Mouse (Mus musculus): ENCODE measurements around the gene Ttc13.

Gene Ttc13

GRCm38 (mm10) chr8:124702183-124702582 is 19.6 kb downstream of the Ttc13 start:
- peak; percentile 42 for DNase-seq

- DNase-seq = no peak
Measured at GRCm38 (mm10) chr8:124701023-124701422, 20.8 kb downstream of the Ttc13 start.

DNA sequence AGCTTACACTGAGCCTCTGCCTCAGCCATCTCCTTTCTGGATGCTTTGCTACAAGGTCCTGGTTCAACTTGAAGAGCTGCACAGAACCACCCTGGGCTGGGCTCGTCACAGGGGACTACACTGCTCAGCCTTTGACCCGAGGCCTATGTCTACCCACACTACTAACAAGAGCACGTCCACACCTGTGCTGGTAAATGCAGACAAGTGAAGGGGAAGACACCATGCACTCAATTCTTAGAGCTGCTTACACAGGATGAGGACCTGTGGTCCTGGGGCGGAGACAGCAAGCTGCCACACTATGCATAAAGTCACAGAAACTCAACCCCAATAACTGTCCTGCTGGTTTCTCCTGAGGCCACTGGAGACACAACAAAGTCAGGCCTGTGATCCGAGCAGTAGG is 21.5 kb downstream of the Ttc13 start:
- DNase-seq = no peak

DNA sequence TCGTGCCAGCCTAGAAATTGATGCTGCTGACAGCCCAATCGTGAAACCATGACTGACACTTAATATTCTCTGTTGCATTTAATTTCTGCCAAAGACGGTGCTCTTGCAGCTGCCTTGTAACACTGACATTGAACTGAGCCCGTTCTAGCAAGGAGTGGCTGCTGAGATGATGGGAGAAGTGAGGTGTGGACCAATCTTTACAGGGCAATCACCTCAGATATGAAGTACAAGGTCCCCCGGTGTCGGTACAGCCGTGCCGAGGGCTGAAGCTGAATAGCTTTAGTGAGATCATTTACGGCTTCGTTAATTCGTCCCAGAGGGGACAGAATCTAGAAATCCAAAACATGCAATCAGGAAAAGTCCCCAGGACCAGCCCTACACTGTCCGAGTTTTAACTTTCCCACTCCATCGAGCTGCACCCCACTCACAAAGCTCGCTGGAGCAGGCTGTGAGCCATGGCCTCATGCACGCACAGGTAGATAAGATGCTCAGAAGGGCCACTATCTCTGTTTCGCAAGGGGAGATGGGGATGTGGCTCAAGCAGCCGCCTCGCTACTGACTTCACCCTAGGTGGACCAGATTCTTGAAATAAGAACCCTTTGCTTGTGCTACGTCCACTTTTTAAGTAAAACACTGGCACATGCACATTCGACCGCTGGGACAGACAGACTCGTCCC is 26.2 kb downstream of the Ttc13 start:
- no peak for DNase-seq

- DNase-seq = no peak
Measured at GRCm38 (mm10) chr8:124691706-124692105, 30.1 kb downstream of the Ttc13 start.

DNA sequence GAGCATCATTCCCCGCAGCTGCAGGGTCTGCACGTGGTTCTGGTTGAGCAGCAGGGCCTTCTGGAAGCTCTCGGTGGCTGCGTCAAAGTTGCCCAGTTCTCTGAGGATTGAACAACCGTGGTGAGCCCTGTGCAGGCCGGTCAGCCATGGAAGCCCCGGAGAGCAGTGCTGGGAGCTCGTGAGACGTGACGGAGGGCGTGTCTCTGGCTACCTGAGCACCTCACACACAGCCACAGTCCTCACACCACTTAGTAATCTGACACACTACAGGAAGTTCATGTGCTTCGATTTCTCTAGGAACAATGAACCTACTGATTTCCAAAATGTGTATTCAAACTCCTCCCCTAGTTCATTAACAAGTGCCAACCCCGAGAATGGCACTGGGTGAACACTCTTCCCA is 32.9 kb downstream of the Ttc13 start:
- no peak for DNase-seq

DNA sequence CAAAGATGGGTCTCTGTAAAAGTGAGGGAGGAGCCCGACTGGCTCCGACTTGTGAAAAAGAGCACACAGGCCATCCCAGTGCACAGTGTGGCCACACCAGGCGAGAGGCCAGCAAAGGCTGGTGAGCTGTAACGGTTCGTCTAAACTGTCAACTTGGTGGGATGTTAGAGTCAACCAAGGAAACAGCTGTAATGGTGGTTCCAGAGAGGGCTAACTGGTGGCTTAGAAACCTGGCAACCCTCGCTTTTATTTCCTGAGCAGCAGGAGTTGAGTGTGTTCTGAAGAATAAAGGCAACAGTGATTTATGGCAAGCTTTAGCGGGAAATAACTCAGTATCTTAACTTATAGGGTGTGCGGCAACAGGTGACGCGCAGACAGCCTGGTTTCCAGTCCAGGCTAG is 39.6 kb downstream of the Ttc13 start:
- DNase-seq = no peak

- no peak for DNase-seq
Measured at GRCm38 (mm10) chr8:124681792-124682157, 40.0 kb downstream of the Ttc13 start.

GRCm38 (mm10) chr8:124681077-124681791 is 40.5 kb downstream of the Ttc13 start:
- no peak for DNase-seq

GRCm38 (mm10) chr8:124678246-124678645 is 43.5 kb downstream of the Ttc13 start:
- peak; percentile 21 for DNase-seq

DNA sequence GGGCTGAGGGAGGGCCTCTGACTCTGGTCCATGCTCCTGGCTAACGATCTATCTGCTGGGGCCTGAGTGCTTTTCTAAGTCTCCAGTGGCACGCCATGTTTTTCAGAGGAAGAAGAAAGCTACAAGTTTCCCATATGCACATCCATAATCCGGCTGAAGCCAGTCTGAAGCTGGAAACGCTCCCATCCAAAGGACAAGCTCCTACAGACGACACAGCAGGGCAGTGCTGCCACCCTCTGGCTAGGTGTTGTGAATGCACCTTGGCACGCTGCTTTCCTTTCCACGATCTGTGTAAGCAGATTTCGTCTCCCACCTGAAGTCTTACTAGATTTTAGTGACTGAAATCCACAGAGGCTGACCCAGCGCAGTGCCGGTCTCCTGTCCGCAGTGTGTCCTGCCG is 44.3 kb downstream of the Ttc13 start:
- peak; percentile 91 for DNase-seq

GRCm38 (mm10) chr8:124677078-124677477 is 44.7 kb downstream of the Ttc13 start:
- no peak for DNase-seq

DNA sequence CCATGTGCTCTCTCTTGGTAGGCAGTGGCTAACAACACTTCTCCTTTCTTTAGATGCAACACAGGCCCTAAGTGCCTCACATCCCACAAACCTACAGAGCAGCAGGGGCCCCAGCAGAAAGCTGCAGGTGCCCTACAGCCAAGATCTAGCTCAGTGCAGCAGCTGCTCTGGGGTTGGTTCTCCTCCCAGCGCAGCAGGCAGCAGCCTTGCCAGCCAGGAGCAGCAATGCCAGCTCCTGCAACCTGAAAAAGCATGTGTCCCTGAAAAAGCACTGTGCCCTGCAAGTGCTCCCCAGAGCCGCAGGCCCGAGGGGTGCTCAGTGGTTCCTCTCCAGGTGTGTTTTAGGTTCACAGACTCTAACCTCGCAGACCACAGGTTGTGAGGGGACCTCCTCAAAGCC is 45.1 kb downstream of the Ttc13 start:
- peak; percentile 74 for DNase-seq

DNA sequence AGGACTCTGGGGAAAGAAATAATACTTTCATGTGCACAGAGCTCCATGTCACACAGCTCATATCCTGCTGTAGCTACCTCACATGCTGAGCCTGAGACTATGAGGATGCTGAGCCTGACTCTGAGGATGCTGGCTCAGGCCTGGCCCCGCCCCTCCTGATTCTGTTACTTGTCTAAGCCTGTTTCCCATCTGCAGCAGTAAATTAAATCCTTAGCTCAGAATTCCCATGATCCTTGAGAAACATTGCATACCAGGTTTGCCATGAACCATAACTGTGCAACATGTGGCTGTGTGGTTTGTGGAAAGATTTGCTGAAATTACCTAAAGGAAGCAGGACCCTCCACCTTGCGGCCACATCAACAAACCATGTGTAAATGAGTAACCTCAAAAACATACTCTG is 49.4 kb downstream of the Ttc13 start:
- DNase-seq = no peak

DNA sequence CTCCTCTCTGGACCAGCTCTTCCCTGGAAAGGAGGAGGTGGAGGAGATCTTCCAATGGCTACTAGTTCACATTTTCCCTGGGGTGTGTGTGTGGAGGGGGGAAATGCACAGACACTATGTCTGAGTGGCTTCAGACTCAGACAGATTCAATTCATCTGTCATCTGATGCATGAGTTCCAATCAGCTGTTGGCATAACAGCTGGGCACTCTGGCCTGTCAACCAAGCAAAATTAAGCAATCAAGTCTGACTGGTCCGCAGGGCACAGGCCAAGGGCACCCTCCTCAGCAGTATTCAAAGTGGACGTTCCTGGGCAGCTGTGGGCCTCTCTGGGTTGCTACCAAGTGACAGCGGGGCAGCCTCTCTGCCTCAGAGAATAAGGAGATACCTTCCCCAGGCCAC is 53.0 kb downstream of the Ttc13 start:
- DNase-seq = no peak

GRCm38 (mm10) chr8:124664414-124664813 is 57.4 kb downstream of the Ttc13 start:
- no peak for DNase-seq

GRCm38 (mm10) chr8:124663874-124664230 is 57.9 kb downstream of the Ttc13 start:
- no peak for DNase-seq

DNA sequence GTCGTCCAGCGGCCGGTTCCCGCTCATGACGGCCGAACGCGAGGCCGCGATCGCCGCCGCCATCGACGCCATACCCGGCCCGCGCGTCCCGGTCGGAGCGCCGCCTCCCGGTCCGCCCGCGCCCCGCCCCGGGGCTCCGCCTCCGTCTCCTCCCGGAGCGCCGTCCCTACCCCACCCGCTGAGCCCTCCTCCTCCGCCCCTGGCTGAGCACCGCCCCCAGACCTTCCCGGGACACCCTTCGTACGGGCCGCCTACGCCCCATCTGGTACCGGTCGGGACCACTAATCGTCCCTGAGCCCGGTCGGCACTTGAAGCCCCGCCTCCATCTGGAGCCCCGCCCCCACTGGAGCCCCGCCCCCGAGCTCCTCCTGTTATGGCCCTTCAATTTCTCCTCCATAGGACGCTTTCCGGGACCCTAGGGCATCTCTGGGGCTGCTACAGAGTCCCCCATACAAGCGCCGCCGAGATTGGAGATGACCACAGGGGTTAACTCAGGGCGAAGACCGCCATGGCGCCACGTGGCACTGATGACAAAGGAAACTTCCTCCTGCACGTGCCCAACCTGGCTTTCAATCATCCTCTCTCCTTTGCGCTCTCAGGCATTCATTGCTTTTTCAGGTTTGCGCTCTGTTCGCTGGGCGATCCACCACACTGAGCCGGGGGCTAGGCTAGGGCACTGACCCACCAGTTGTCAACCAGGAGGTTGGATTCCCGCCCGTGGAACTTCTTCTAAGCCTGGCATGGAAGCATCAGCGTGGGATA is 58.5 kb downstream of the Ttc13 start, which contains the start of gene 2310022B05Rik:
TSS of gene 2310022B05Rik (minus strand) at position 258 of the 762 bp plus-strand sequence.
- DNase-seq = peak; percentile 73

DNA sequence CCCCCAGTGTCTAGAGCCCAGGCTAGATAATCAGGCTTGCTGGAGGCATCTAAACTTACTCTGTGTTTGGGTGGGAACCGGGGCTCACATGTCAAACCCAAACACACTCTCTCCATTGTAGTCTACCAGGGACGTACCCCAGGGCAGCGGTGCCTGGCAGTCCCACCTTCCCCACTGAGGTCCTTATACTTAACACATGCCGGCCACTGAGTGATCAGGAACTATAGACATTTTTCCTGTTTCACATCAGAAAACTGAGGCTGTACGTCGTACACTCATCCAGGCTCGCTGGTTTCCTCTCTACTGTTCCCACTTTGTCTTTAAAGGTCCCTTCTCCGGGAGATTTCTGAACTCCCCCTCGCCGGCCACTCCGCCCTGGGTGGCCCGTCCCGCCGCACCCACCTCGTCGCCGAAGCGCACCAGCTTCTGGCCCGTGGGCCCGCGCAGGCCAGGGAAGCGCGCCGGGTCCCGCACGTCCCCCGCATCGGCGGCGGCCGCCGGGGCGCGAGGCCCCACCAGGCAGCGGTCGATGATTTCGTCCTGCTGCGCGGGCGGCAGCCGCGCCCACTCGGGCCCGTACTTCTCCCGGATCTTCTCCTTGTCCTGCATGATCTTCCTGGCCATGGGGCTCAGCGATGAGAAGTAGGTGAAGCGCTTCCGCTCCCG is 59.2 kb downstream of the Ttc13 start:
- DNase-seq = peak; percentile 25

DNA sequence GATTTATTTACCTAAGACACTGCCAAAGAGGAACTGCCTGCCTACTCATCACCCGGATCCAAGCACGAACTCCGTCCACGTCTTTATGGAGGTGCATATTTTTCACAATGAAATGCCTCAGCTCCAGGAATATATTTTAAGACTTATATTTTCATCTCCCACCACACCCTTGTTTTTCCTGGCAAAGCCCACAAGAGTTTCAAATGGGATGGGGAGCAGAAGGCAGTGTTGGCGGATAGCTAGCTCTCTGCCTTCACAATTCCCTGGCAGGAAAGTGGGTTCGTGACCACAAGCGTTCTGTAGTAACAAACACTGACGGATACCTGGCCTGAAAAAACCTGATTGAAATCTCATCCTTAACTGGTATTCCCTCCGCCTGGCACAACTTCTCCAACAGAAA is 60.0 kb downstream of the Ttc13 start:
- no peak for DNase-seq

GRCm38 (mm10) chr8:124658415-124658814 is 63.4 kb downstream of the Ttc13 start:
- DNase-seq = peak; percentile 39

- no peak for DNase-seq
Measured at GRCm38 (mm10) chr8:124657961-124658360, 63.8 kb downstream of the Ttc13 start.

Measured in cerebellum, adult 8-10 months (tissue).